Mouse (Mus musculus) fibroblast of lung, adult 2 months (primary cell): Measurements from ENCODE around the gene Gsta1.
"Not testable (repeated sequence)": the region's sequence is repeated elsewhere in the genome, so short reads cannot be mapped to it uniquely, and the experiment has no call there.

Experiments
- DNase-seq: peaks from one replicate; pipeline ENCODE4 v3.0.0-alpha.2; 2011; ENCODE audit warnings: low read depth

Gsta1 gene

GRCm38 (mm10) chr9:78233121-78233695 is 2.8 kb downstream of the Gsta1 start:
- not testable (repeated sequence) for DNase-seq

GRCm38 (mm10) chr9:78255683-78256470 is 25.4 kb downstream of the Gsta1 start:
- DNase-seq = peak; percentile 58

GRCm38 (mm10) chr9:78256914-78257313 is 26.5 kb downstream of the Gsta1 start, which contains the start of gene Gm3776:
Gene Gm3776, plus strand, starts transcription at chr9:78257129.
- not testable (repeated sequence) for DNase-seq

- not testable (repeated sequence) for DNase-seq
Observed at GRCm38 (mm10) chr9:78259688-78260087, 29.2 kb downstream of the Gsta1 start.

GRCm38 (mm10) chr9:78270945-78271344 is 40.5 kb downstream of the Gsta1 start:
- not testable (repeated sequence) for DNase-seq

- not testable (repeated sequence) for DNase-seq
Observed at GRCm38 (mm10) chr9:78282002-78282711, 51.7 kb downstream of the Gsta1 start.

- DNase-seq = not testable (repeated sequence)
Observed at GRCm38 (mm10) chr9:78289063-78289462, 58.6 kb downstream of the Gsta1 start.

- DNase-seq = not testable (repeated sequence)
Observed at GRCm38 (mm10) chr9:78289723-78290122, 59.3 kb downstream of the Gsta1 start, which contains the start of gene Gm10639. Gene Gm10639, plus strand, starts transcription at chr9:78289923.
